Mouse (Mus musculus) E14TG2a.4 (cell line): ENCODE data around the gene Srm.

Experiments used
- CTCF ChIP-seq: conservative IDR thresholded peaks from 2 replicates; pipeline ENCODE4 v1.5.1; 2014; ENCODE audit warnings: low read length
- POU5F1 ChIP-seq: IDR thresholded peaks from 2 replicates; pipeline ENCODE4 v1.6.1; 2014; ENCODE audit warnings: low read length, borderline replicate concordance

- no peak for TF ChIP-seq CTCF
- no peak for TF ChIP-seq POU5F1
Observed at GRCm38 (mm10) chr4:148586648-148587047, 4.7 kb upstream of the Srm start.
